Mouse (Mus musculus) cerebellum, adult 9-11 months (tissue): ENCODE results near the gene Ube2e3.
A peak's percentile ranks its signal among the peaks of the same experiment; 100 is the strongest.

Experiments used
- DNase-seq: peaks from one replicate; pipeline ENCODE4 v3.0.0; 2022

The Ube2e3 gene

GRCm38 (mm10) chr2:78867726-78868510, at the start of gene Ube2e3:
Gene Ube2e3 (plus strand): TSS chr2:78868124.
- DNase-seq = no peak

GRCm38 (mm10) chr2:78829887-78830286, 38.0 kb upstream of the Ube2e3 start:
- no peak for DNase-seq

- DNase-seq = no peak
Observed at GRCm38 (mm10) chr2:78841494-78842224, 26.3 kb upstream of the Ube2e3 start.

- no peak for DNase-seq
Observed at GRCm38 (mm10) chr2:78844365-78844764, 23.6 kb upstream of the Ube2e3 start.

GRCm38 (mm10) chr2:78845274-78845673, 22.6 kb upstream of the Ube2e3 start:
- DNase-seq = no peak

- DNase-seq = no peak
Observed at GRCm38 (mm10) chr2:78845717-78846116, 22.2 kb upstream of the Ube2e3 start.

GRCm38 (mm10) chr2:78854315-78854714, 13.6 kb upstream of the Ube2e3 start:
- no peak for DNase-seq

- no peak for DNase-seq
Observed at GRCm38 (mm10) chr2:78858628-78859027, 9.3 kb upstream of the Ube2e3 start.

- DNase-seq = no peak
Observed at GRCm38 (mm10) chr2:78859266-78860087, 8.4 kb upstream of the Ube2e3 start.

GRCm38 (mm10) chr2:78860088-78860372, 7.9 kb upstream of the Ube2e3 start:
- DNase-seq = no peak

GRCm38 (mm10) chr2:78864116-78864515, 3.8 kb upstream of the Ube2e3 start:
- DNase-seq = no peak

- DNase-seq = no peak
Observed at GRCm38 (mm10) chr2:78864866-78865265, 3.1 kb upstream of the Ube2e3 start.

GRCm38 (mm10) chr2:78868511-78868854, 559 bp downstream of the Ube2e3 start:
- DNase-seq = peak; percentile 84

GRCm38 (mm10) chr2:78868951-78869720, 1.2 kb downstream of the Ube2e3 start:
- peak; percentile 84 for DNase-seq

- peak; percentile 65 for DNase-seq
Observed at GRCm38 (mm10) chr2:78869721-78870442, 2.0 kb downstream of the Ube2e3 start.

- DNase-seq = peak; percentile 29
Observed at GRCm38 (mm10) chr2:78870443-78871025, 2.6 kb downstream of the Ube2e3 start.

GRCm38 (mm10) chr2:78871971-78872860, 4.3 kb downstream of the Ube2e3 start:
- no peak for DNase-seq

GRCm38 (mm10) chr2:78873946-78874345, 6.0 kb downstream of the Ube2e3 start:
- no peak for DNase-seq

GRCm38 (mm10) chr2:78876002-78876401, 8.1 kb downstream of the Ube2e3 start:
- no peak for DNase-seq

GRCm38 (mm10) chr2:78882068-78882467, 14.1 kb downstream of the Ube2e3 start:
- DNase-seq = no peak
